Comparison of ENCODE assay signal across 22 mouse cellular contexts in genomic region chr5:5124645-5125044, GRCm38 (mm10).
"Had no signal": no experiment of that assay in that cellular context is flagged by ENCODE, and none has a peak within 500 bp of the region (broad histone marks: within the 10 kb centered on the region; RNA-seq: fewer than 3 reads in every experiment).

No protein-coding gene starts in this region.

- H3K9ac ChIP-seq: liver, embryonic 15.5 days; liver, postnatal 0 days; lung, embryonic 15.5 days; midbrain, embryonic 12.5 days; neural tube, embryonic 13.5 days; neural tube, embryonic 15.5 days had no signal

- H3K36me3 ChIP-seq: liver, embryonic 15.5 days; lung, embryonic 15.5 days; midbrain, embryonic 12.5 days; neural tube, embryonic 13.5 days; neural tube, embryonic 15.5 days had no signal

- H3K27ac ChIP-seq: liver, embryonic 15.5 days; lung, embryonic 15.5 days; macrophage; midbrain, embryonic 12.5 days; neural tube, embryonic 13.5 days; neural tube, embryonic 15.5 days had no signal

- H3K4me3 ChIP-seq: liver, embryonic 15.5 days; lung, embryonic 15.5 days; midbrain, embryonic 12.5 days; neural tube, embryonic 13.5 days; neural tube, embryonic 15.5 days had no signal

- H3K27me3 ChIP-seq: liver, embryonic 15.5 days; lung, embryonic 15.5 days; megakaryocyte, embryonic 14.5 days; midbrain, embryonic 12.5 days; neural tube, embryonic 13.5 days; neural tube, embryonic 15.5 days had no signal

- H3K9me3 ChIP-seq: liver, embryonic 15.5 days; lung, embryonic 15.5 days; megakaryocyte, embryonic 14.5 days; midbrain, embryonic 12.5 days; neural tube, embryonic 13.5 days; neural tube, embryonic 15.5 days had no signal

- DNase-seq: liver, postnatal 0 days; lung, adult 2 months; lung, postnatal 14 days; lung, postnatal 36 days; midbrain, embryonic 14.5 days; retina, postnatal 1 day; right cerebral cortex, adult 18-20 months; right cerebral cortex, postnatal 25 days; right cerebral cortex, postnatal 4 days; spleen, adult 18-20 months; thymus, adult 2 months; thymus, postnatal 25 days; thymus, postnatal 4 days had no signal

- H3K4me1 ChIP-seq: liver, embryonic 15.5 days; megakaryocyte, embryonic 14.5 days; midbrain, embryonic 12.5 days; neural tube, embryonic 13.5 days; neural tube, embryonic 15.5 days had no signal

- ATAC-seq: liver, postnatal 0 days; lung, postnatal 0 days; midbrain, embryonic 16.5 days had no signal

- H3K4me2 ChIP-seq: liver, embryonic 15.5 days; lung, embryonic 15.5 days; midbrain, embryonic 12.5 days; neural tube, embryonic 13.5 days; neural tube, embryonic 15.5 days had no signal
